Mouse (Mus musculus): ENCODE data around the gene Gpr146. TPM values are rescaled to one million over a fixed set of nuclear protein-coding genes. Genes with fewer than 3 reads are reported as not detected.
A peak's percentile ranks its signal among the peaks of the same experiment; 100 is the strongest.

Gpr146 gene
- polyA plus RNA-seq, 1 experiment from 2014 or later: 14.7 TPM

DNA sequence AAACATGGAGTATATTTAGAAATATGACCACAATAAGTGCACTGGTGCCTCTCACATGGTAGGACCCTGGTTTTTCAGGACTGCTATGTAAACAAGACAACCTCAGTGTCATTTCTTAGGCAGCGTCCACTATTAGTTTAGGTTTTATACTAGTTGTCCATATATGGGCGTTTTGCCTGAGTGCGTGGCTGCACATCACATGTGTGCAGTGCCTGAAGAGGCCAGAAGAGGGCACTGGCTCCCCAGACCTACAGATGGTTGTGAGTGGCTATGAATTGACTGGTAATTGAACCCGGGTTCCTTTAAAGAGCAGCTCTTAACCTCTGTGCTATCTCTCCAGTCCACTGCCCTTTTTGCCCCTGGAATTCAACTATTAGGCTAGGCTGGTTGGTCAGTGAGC is 39.4 kb downstream of the Gpr146 start:
- Histone ChIP-seq H3K9me3 (replicated peaks) (no peaks in the 10 kb centered on the region; the same call in 1 of the 2 replicates), H3K27me3 (peaks cover 32% of the 10 kb centered on the region), H3K27ac (no peak overlapping the region), H3K4me1 (replicated peaks) (peaks cover 20% of the 10 kb centered on the region), H3K4me2 (no peak overlapping the region), H3K36me3 (no peaks in the 10 kb centered on the region), H3K9ac (no peak overlapping the region), H3K4me3 (no peak overlapping the region)
- 93% methylated on average over 4 of the region's 4 CpGs for WGBS
- ATAC-seq (replicated peaks; ENCODE audit: insufficient number of reproducible peaks, insufficient read depth, low FRiP score, low read depth): no peak

GRCm38 (mm10) chr5:139417480-139417879 is 40.0 kb downstream of the Gpr146 start:
- H3K4me3 ChIP-seq: no peak overlapping the region
- H3K27me3 ChIP-seq: peaks cover 33% of the 10 kb centered on the region
- H3K4me2 ChIP-seq: no peak overlapping the region
- ATAC-seq (replicated peaks; ENCODE audit: insufficient number of reproducible peaks, insufficient read depth, low FRiP score, low read depth): no peak
- H3K9me3 ChIP-seq (replicated peaks): no peaks in the 10 kb centered on the region; the same call in 1 of the 2 replicates
- H3K4me1 ChIP-seq (replicated peaks): peaks cover 20% of the 10 kb centered on the region
- no peak overlapping the region for H3K27ac ChIP-seq
- WGBS: 87% methylated on average over 3 of the region's 3 CpGs
- H3K9ac ChIP-seq: no peak overlapping the region
- H3K36me3 ChIP-seq: no peaks in the 10 kb centered on the region

GRCm38 (mm10) chr5:139418110-139418509 is 40.6 kb downstream of the Gpr146 start:
- WGBS: 35% methylated on average over 2 of the region's 2 CpGs
- H3K9ac ChIP-seq: no peak overlapping the region
- peaks cover 26% of the 10 kb centered on the region for H3K4me1 ChIP-seq (replicated peaks)
- H3K27ac ChIP-seq: peak overlapping the region; percentile 25; the same call in 1 of the 2 replicates
- no peaks in the 10 kb centered on the region for H3K36me3 ChIP-seq
- H3K4me3 ChIP-seq: no peak overlapping the region
- H3K9me3 ChIP-seq (replicated peaks): no peaks in the 10 kb centered on the region; the same call in 1 of the 2 replicates
- no peak for ATAC-seq (replicated peaks; ENCODE audit: insufficient number of reproducible peaks, insufficient read depth, low FRiP score, low read depth)
- no peak overlapping the region for H3K4me2 ChIP-seq
- peaks cover 33% of the 10 kb centered on the region for H3K27me3 ChIP-seq

GRCm38 (mm10) chr5:139418633-139419032 is 41.1 kb downstream of the Gpr146 start:
- peak; percentile 63 for ATAC-seq (replicated peaks; ENCODE audit: insufficient number of reproducible peaks, insufficient read depth, low FRiP score, low read depth)
- Histone ChIP-seq H3K4me1 (replicated peaks) (peaks cover 32% of the 10 kb centered on the region), H3K27me3 (peaks cover 32% of the 10 kb centered on the region), H3K9me3 (replicated peaks) (no peaks in the 10 kb centered on the region; the same call in 1 of the 2 replicates), H3K36me3 (no peaks in the 10 kb centered on the region), H3K4me2 (no peak overlapping the region; the same call in 1 of the 2 replicates), H3K27ac (peak overlapping the region; percentile 25; the same call in 1 of the 2 replicates), H3K4me3 (no peak overlapping the region), H3K9ac (no peak overlapping the region)
- 8% methylated on average over 3 of the region's 3 CpGs for WGBS

DNA sequence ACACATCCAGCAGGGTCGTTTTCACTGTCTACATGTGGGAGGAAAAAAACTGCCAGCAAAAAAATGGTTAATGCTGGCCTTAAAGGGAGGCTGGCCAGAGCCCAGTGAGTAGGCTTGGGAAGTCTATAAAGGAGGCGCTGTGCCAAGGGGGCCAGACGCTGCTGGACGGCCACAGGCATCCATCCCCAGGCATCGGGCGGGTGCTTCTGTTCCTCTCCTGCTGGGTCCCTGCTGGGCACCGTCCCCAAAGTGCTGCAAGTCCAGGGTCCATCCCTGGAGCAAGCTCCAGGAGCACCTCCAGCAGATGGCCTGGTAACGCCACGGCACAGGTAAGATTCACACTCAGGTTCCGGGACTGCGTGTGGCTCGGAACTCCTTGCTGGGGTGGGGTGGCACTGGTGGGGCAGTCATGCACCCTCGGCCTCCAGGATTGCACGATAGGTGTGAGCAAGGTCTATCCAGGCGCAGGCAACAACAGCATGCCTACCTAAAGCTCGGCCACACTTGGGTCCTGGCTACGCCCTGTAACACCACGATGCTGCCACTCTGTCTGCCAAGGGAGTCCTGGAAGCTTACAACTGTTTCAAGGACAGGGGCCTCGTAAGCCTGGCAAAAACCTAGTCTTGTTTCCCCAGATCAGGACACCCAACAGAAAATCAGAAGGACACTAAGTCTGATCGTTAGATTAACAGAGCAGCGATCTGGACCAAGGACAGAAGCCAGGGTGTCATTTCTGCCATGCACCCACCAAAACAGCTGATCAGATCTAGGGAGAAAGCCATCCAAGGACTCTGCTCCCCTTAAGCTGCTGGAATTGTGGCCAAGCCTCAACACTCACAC is 45.7 kb downstream of the Gpr146 start, which contains the start of gene Gper1:
Gene Gper1, plus strand, starts transcription at position 126 of the 840 bp plus-strand sequence.
- Histone ChIP-seq H3K4me2 (peak within 1 kb of the TSS; percentile 50), H3K27ac (no peak within 1 kb of the TSS), H3K36me3 (no peaks in the 10 kb centered on the region), H3K4me3 (peak within 1 kb of the TSS; percentile 37), H3K4me1 (replicated peaks) (peaks cover 32% of the 10 kb centered on the region), H3K9ac (peak within 1 kb of the TSS; percentile 30), H3K27me3 (peaks cover 29% of the 10 kb centered on the region), H3K9me3 (replicated peaks) (no peaks in the 10 kb centered on the region)
- 52% methylated on average over 21 of the region's 21 CpGs for WGBS
- ATAC-seq (replicated peaks; ENCODE audit: insufficient number of reproducible peaks, insufficient read depth, low FRiP score, low read depth): no peak

GRCm38 (mm10) chr5:139425198-139425597 is 47.7 kb downstream of the Gpr146 start:
- Histone ChIP-seq H3K27me3 (peaks cover 33% of the 10 kb centered on the region), H3K36me3 (no peaks in the 10 kb centered on the region), H3K4me1 (replicated peaks) (peaks cover 37% of the 10 kb centered on the region), H3K27ac (no peak overlapping the region), H3K9me3 (replicated peaks) (no peaks in the 10 kb centered on the region), H3K4me3 (no peak overlapping the region), H3K9ac (no peak overlapping the region), H3K4me2 (no peak overlapping the region)
- WGBS: 66% methylated on average over 9 of the region's 9 CpGs
- no peak for ATAC-seq (replicated peaks; ENCODE audit: insufficient number of reproducible peaks, insufficient read depth, low FRiP score, low read depth)

GRCm38 (mm10) chr5:139427001-139427400 is 49.5 kb downstream of the Gpr146 start:
- no peak for ATAC-seq (replicated peaks; ENCODE audit: insufficient number of reproducible peaks, insufficient read depth, low FRiP score, low read depth)
- H3K27me3 ChIP-seq: peaks cover 24% of the 10 kb centered on the region
- no peak overlapping the region for H3K4me3 ChIP-seq
- H3K36me3 ChIP-seq: no peaks in the 10 kb centered on the region
- no peak overlapping the region for H3K4me2 ChIP-seq
- no peak overlapping the region for H3K9ac ChIP-seq
- H3K4me1 ChIP-seq (replicated peaks): peaks cover 36% of the 10 kb centered on the region
- H3K27ac ChIP-seq: no peak overlapping the region
- H3K9me3 ChIP-seq (replicated peaks): no peaks in the 10 kb centered on the region
- 85% methylated on average over 9 of the region's 9 CpGs for WGBS

DNA sequence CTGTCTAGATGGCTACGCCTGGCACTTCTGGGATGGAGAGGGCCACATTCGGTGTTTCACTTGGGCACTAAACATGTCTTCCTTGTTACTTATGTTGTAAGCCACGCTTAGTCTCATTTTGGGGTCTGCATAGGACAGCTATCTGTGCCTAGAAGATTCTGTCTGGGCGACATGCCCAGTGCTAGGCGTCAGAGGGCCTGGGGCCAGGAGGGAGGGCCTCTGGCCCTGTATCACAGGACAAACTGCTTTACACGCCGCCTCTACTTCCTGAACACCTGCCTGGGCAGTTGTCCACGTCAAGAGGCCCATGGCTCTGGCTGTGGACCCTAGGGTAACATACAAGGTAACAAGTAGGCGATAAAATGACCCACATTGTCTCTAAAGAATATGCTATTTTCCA is 50.5 kb downstream of the Gpr146 start:
- peaks cover 32% of the 10 kb centered on the region for H3K4me1 ChIP-seq (replicated peaks)
- H3K4me2 ChIP-seq: no peak overlapping the region
- peaks cover 24% of the 10 kb centered on the region; the same call in 1 of the 2 replicates for H3K27me3 ChIP-seq
- WGBS: 49% methylated on average over 9 of the region's 9 CpGs
- no peak overlapping the region for H3K9ac ChIP-seq
- H3K36me3 ChIP-seq: no peaks in the 10 kb centered on the region
- no peak overlapping the region for H3K4me3 ChIP-seq
- no peak overlapping the region for H3K27ac ChIP-seq
- ATAC-seq (replicated peaks; ENCODE audit: insufficient number of reproducible peaks, insufficient read depth, low FRiP score, low read depth): peak; percentile 66; the same call in 1 of the 2 replicates
- H3K9me3 ChIP-seq (replicated peaks): no peaks in the 10 kb centered on the region

GRCm38 (mm10) chr5:139429818-139430341 is 52.4 kb downstream of the Gpr146 start:
- Histone ChIP-seq H3K4me1 (replicated peaks) (peaks cover 25% of the 10 kb centered on the region), H3K4me2 (no peak overlapping the region), H3K36me3 (no peaks in the 10 kb centered on the region), H3K27ac (no peak overlapping the region), H3K9me3 (replicated peaks) (no peaks in the 10 kb centered on the region), H3K27me3 (peaks cover 19% of the 10 kb centered on the region; the same call in 1 of the 2 replicates), H3K4me3 (no peak overlapping the region), H3K9ac (no peak overlapping the region)
- ATAC-seq (replicated peaks; ENCODE audit: insufficient number of reproducible peaks, insufficient read depth, low FRiP score, low read depth): no peak
- 36% methylated on average over 12 of the region's 12 CpGs for WGBS

GRCm38 (mm10) chr5:139432333-139432732 is 54.8 kb downstream of the Gpr146 start:
- H3K9me3 ChIP-seq (replicated peaks): no peaks in the 10 kb centered on the region
- ATAC-seq (replicated peaks; ENCODE audit: insufficient number of reproducible peaks, insufficient read depth, low FRiP score, low read depth): no peak

DNA sequence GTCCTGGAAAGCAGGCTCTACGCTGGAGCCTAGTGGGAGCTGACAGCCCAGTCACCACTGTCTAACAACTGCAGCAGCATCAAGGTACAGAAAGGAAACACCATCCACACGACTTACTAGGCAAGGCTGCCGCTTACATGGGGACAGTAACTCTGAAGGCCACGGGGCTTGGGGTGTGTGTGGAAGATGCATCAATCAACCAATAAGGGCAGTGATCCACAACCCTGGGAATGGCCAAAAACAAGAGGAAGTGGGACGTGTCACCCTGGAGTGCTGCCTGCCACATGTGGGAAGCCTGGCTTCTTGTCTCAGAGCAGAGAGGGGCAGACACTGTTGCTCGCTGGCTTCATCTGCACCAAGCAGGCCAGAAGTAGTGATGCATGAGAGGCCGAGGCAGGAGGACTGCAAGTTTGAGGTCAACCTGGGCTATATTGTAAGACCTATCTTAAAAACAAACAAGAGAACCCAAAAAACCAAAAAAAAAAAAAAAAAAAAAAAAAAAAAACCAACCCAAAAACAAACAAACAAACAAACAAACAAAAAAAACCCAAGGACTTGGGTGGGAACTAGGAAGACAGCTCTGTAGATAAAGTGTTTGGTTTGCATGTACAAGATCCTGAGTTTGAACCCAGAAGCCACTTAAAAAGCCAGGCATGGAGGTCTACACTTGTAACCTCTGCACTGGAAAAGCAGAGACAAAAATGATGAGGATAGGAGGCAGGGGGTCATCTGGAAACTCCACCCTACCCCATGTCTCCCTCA is 55.4 kb downstream of the Gpr146 start:
- peaks cover 23% of the 10 kb centered on the region for H3K4me1 ChIP-seq (replicated peaks)
- H3K36me3 ChIP-seq: no peaks in the 10 kb centered on the region
- H3K27ac ChIP-seq: no peak overlapping the region
- 72% methylated on average over 7 of the region's 7 CpGs for WGBS
- ATAC-seq (replicated peaks; ENCODE audit: insufficient number of reproducible peaks, insufficient read depth, low FRiP score, low read depth): no peak
- no peak overlapping the region for H3K4me3 ChIP-seq
- H3K9ac ChIP-seq: no peak overlapping the region
- no peak overlapping the region for H3K4me2 ChIP-seq
- peaks cover 7% of the 10 kb centered on the region; the same call in 1 of the 2 replicates for H3K27me3 ChIP-seq
- H3K9me3 ChIP-seq (replicated peaks): no peaks in the 10 kb centered on the region

More at GRCm38 (mm10) chr5:139432333-139432732, 54.8 kb downstream of the Gpr146 start:
- H3K36me3 ChIP-seq: no peaks in the 10 kb centered on the region
- H3K9ac ChIP-seq: no peak overlapping the region
- no peak overlapping the region for H3K4me2 ChIP-seq
- H3K4me3 ChIP-seq: no peak overlapping the region
- no peak overlapping the region for H3K27ac ChIP-seq
- H3K27me3 ChIP-seq: peaks cover 7% of the 10 kb centered on the region; the same call in 1 of the 2 replicates
- peaks cover 25% of the 10 kb centered on the region for H3K4me1 ChIP-seq (replicated peaks)
- WGBS: 83% methylated on average over 6 of the region's 6 CpGs

Measured in heart, embryonic 15.5 days (tissue).